In the genomic region with DNA sequence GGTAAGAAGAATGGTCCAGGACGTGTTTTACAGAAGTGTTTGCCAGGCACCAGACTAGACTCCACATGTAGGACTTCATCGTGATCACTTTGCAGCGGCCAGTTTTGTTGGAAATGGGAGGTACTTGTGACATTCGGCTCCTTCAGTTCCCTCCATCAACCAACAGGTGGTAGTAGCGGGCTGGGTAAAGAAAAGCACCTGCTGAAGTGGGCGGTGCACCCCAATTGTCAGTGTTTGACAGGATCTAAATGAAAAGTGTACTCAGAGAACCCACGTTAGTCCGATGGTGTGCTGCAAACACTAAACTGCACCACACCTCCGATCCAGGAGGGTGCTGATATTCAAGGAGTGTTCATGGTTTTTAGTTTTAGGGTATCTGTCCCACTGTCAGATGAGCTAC, we compare ENCODE assay signal across 9 mouse cellular contexts. TPM values are rescaled to one million over a fixed set of nuclear protein-coding genes. Genes with fewer than 3 reads are reported as not detected.
DNase-seq lines count a peak whose midpoint lies in the region; ATAC-seq and TF ChIP-seq lines count a peak whose summit lies in the region.
"Had no signal": no experiment of that assay in that cellular context is flagged by ENCODE, and none has a peak within 500 bp of the region (broad histone marks: within the 10 kb centered on the region; RNA-seq: fewer than 3 reads in every experiment).

No protein-coding gene starts in this region.

- no peaks in the 10 kb centered on the region for H3K4me1 ChIP-seq in thymus, adult 2 months (replicated peaks; ENCODE audit: control insufficient read depth, insufficient read depth, low read length)
- H3K4me1 ChIP-seq in hindbrain, embryonic 16.5 days (ENCODE audit: control insufficient read depth, insufficient read depth, low read depth, low read length), result no peaks in the 10 kb centered on the region
- H3K4me1 ChIP-seq in midbrain, embryonic 16.5 days (ENCODE audit: control insufficient read depth, insufficient read depth, low read length), result no peaks in the 10 kb centered on the region

- DNase-seq in gastrocnemius, adult 2 months, result no peak
- no peak for DNase-seq in gastrocnemius, postnatal 25 days
- DNase-seq in thymus, adult 2 months, result peak; percentile 11
- DNase-seq in thymus, postnatal 36 days, result no peak
- DNase-seq in frontal cortex, postnatal 36 days (ENCODE audit: low spot score in 2 of 2), result no peak
- no peak for DNase-seq in adipocyte (ENCODE audit: low spot score)

- no peak overlapping the region for H3K4me2 ChIP-seq in hindbrain, embryonic 16.5 days (ENCODE audit: low read length)
- H3K4me2 ChIP-seq in midbrain, embryonic 16.5 days (ENCODE audit: low read length), result no peak overlapping the region

- TF ChIP-seq CTCF in gastrocnemius, adult 2 months (IDR thresholded peaks at IDR 0.05), result peak; percentile 57
- TF ChIP-seq CTCF in thymus, adult 2 months (IDR thresholded peaks at IDR 0.05; ENCODE audit: borderline replicate concordance, control insufficient read depth, extremely low read depth, insufficient read depth, low read length, poor library complexity), result no peak

- no peak overlapping the region for H3K9ac ChIP-seq in hindbrain, embryonic 16.5 days (ENCODE audit: low read depth, low read length)
- no peak overlapping the region for H3K9ac ChIP-seq in midbrain, embryonic 16.5 days (ENCODE audit: low read depth, low read length)

- intact Hi-C loops in gastrocnemius, adult 2 months (cut with DNase I), result no loop called here

- H3K27ac ChIP-seq in gastrocnemius, adult 2 months, result no peak overlapping the region
- H3K27ac ChIP-seq in thymus, adult 2 months (ENCODE audit: control insufficient read depth, insufficient read depth, low read length), result no peak overlapping the region
- no peak overlapping the region for H3K27ac ChIP-seq in hindbrain, embryonic 16.5 days (ENCODE audit: low read depth, low read length)
- no peak overlapping the region for H3K27ac ChIP-seq in midbrain, embryonic 16.5 days (ENCODE audit: low read length)

- WGBS in thymus, adult 2 months, result 8% methylated on average over 9 of the region's 9 CpGs
- 15% methylated on average over 9 of the region's 9 CpGs for WGBS in hindbrain, embryonic 16.5 days
- 10% methylated on average over 9 of the region's 9 CpGs for WGBS in midbrain, embryonic 16.5 days

- H3K9me3 ChIP-seq in hindbrain, embryonic 16.5 days (ENCODE audit: control insufficient read depth, low read length), result no peaks in the 10 kb centered on the region
- no peaks in the 10 kb centered on the region for H3K9me3 ChIP-seq in midbrain, embryonic 16.5 days (replicated peaks; ENCODE audit: control insufficient read depth, low read length, poor library complexity, severe bottlenecking)

- no peaks in the 10 kb centered on the region for H3K27me3 ChIP-seq in thymus, adult 2 months (ENCODE audit: control insufficient read depth, insufficient read depth, low read length)
- H3K27me3 ChIP-seq in hindbrain, embryonic 16.5 days (replicated peaks; ENCODE audit: control insufficient read depth, insufficient read depth, low read length), result peaks cover 5% of the 10 kb centered on the region; the same call in 1 of the 2 replicates
- H3K27me3 ChIP-seq in midbrain, embryonic 16.5 days (ENCODE audit: control insufficient read depth, insufficient read depth, low read depth, low read length), result peaks cover 7% of the 10 kb centered on the region

- H3K4me3 ChIP-seq in gastrocnemius, adult 2 months, result no peak overlapping the region
- H3K4me3 ChIP-seq in thymus, adult 2 months (ENCODE audit: control insufficient read depth, insufficient read depth, low read length), result no peak overlapping the region
- H3K4me3 ChIP-seq in hindbrain, embryonic 16.5 days (ENCODE audit: low read length), result no peak overlapping the region
- H3K4me3 ChIP-seq in midbrain, embryonic 16.5 days (ENCODE audit: low read depth, low read length), result no peak overlapping the region

- H3K36me3 ChIP-seq in thymus, adult 2 months (ENCODE audit: control insufficient read depth, insufficient read depth, low read length), result no peaks in the 10 kb centered on the region
- H3K36me3 ChIP-seq in hindbrain, embryonic 16.5 days (ENCODE audit: control insufficient read depth, insufficient read depth, low read length), result no peaks in the 10 kb centered on the region
- H3K36me3 ChIP-seq in midbrain, embryonic 16.5 days (ENCODE audit: control insufficient read depth, insufficient read depth, low read length), result no peaks in the 10 kb centered on the region

- peak; percentile 40; the same call in 1 of the 2 replicates for ATAC-seq in hindbrain, embryonic 16.5 days
- ATAC-seq in midbrain, embryonic 16.5 days, result peak; percentile 14; the same call in 1 of the 2 replicates

- no peak for TF ChIP-seq POLR2A in thymus, adult 2 months (IDR thresholded peaks at IDR 0.05; ENCODE audit: control insufficient read depth, extremely low read depth, insufficient read depth, low read length, poor library complexity)

RNA-seq across cellular contexts. Expression of a gene that starts 40.7 kb away (rescaled TPM):
- total RNA-seq in gastrocnemius, adult 2 months (2021), result not detected
- not detected for total RNA-seq in gastrocnemius, postnatal 25 days (2021)
- polyA plus RNA-seq in thymus, adult 2 months (2012; rRNA removed), result 90.6 and 92.3 TPM in 2 replicates
- polyA plus RNA-seq in hindbrain, embryonic 16.5 days (2015; fragmentation: Nextera tagmentation; extraction: Ambion mirVana), result 0.07 TPM in 1 of 2 replicates, not detected in the other
- not detected in 2 replicates for polyA plus RNA-seq in midbrain, embryonic 16.5 days (2015; fragmentation: Nextera tagmentation; extraction: Ambion mirVana)
- total RNA-seq: layer of hippocampus, adult 18-20 months had no signal

Comparison
In these comparisons a context has a peak if more than half of its experiments do, and no peak if none do; other contexts are left out.
1. RNA of a gene that starts 40.7 kb away (polyA plus RNA-seq): 90.6 to 92.3 TPM in thymus, adult 2 months; not detected in midbrain, embryonic 16.5 days and 0.07 TPM in hindbrain, embryonic 16.5 days; every median in the first group is over 10 times any median in the second.